Mouse (Mus musculus): ENCODE measurements at regions not wholly inside any gene's neighbourhood (a gene's known extent, or its start where the extent isn't known, plus 50 kb on each side); places are given as distances from the start of the nearest gene placed in this dataset.

- ATAC-seq (replicated peaks; ENCODE audit: low FRiP score, low TSS enrichment, poor library complexity, severe bottlenecking) = no peak
Observed at GRCm38 (mm10) chr16:55378701-55379100, 80.9 kb upstream of the Zpld1 start.

- no peak for ATAC-seq (replicated peaks; ENCODE audit: low FRiP score, low TSS enrichment, poor library complexity, severe bottlenecking)
Observed at GRCm38 (mm10) chr16:55375922-55376321, 78.1 kb upstream of the Zpld1 start.

DNA sequence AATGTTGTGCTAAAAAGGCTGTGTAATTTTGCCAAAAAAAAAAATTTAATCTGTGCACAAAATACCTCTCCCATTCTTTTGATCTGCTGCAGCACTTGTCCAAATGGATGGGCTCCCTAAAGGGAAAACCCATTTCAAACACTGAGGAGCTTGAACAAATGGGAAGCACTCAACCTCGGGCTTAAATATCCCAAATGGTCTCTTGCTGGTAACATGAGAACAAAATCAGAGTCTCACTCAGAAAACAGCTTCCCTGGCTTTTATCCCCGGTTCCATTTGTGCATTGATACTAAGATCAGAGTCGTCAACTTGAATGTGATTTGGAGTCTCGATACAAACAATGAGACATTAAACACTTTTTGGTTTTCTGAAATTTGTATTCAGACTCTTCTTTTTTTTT, 59.9 kb upstream of the Zpld1 start:
- ATAC-seq (replicated peaks; ENCODE audit: low FRiP score, low TSS enrichment, poor library complexity, severe bottlenecking) = no peak

DNA sequence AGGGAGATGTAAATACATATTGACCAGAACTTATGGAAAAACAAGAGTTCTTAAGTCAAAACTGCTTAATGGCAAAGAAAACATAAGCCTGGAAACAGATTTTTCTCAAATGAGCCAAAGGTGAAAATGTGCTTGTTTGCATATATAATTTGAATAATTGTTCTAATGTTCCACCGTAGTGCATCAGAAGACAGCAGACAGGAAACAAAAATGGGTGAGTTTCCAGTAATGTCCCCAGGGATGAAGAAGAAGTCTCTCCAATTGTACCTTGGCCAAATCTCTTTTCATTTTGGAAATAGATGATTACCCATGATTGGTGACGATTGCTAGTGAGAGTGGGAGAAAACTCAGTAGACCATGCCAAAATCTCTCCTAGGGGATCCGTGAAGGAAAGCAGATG, 58.3 kb upstream of the Zpld1 start:
- no peak for ATAC-seq (replicated peaks; ENCODE audit: low FRiP score, low TSS enrichment, poor library complexity, severe bottlenecking)
